Mouse (Mus musculus) liver, adult 2 months (tissue): ENCODE measurements around the gene Mogs.

ENCODE experiments used
- CTCF ChIP-seq: fragments of 200-500 bp; IDR thresholded peaks from 2 replicates; pipeline ENCODE4 v1.5.1; 2011; ENCODE audit warnings: low read depth, low read length, control low read depth
- POLR2A ChIP-seq: fragments of 200-500 bp; IDR thresholded peaks from 2 replicates; pipeline ENCODE4 v1.6.1; 2011; ENCODE audit warnings: low read length, control low read depth; ENCODE audit not compliant: insufficient read depth; ENCODE audit errors: extremely low read depth

GRCm38 (mm10) chr6:83074979-83075378, 40.3 kb upstream of the Mogs start:
- TF ChIP-seq POLR2A = no peak
- no peak for TF ChIP-seq CTCF
